Mouse (Mus musculus): Measurements from ENCODE around the gene Olfr457. TPM values are rescaled to one million over a fixed set of nuclear protein-coding genes. Genes with fewer than 3 reads are reported as not detected.

Gene Olfr457
- not detected in 4 replicates for total RNA-seq (2023)

GRCm38 (mm10) chr6:42476235-42476634, at the start of gene Olfr457:
Gene Olfr457, minus strand, starts transcription at chr6:42476335.

GRCm38 (mm10) chr6:42487114-42487513, 11.0 kb upstream of the Olfr457 start, which contains the start of gene Olfr456:
Gene Olfr456, minus strand, starts transcription at chr6:42487214.

GRCm38 (mm10) chr6:42465096-42465495, 11.0 kb downstream of the Olfr457 start, which contains the start of gene Olfr458:
Gene Olfr458, minus strand, starts transcription at chr6:42465196.

GRCm38 (mm10) chr6:42434446-42434845, 41.7 kb downstream of the Olfr457 start, which contains the start of gene Tas2r126:
Gene Tas2r126, plus strand, starts transcription at chr6:42434535.

Other genes with a start within 250 kb of the Olfr457 start
- 2.4 to 7.9 TPM (median 7.5 TPM) in 4 replicates for gene Gstk1, start 230.4 kb downstream of the Olfr457 start, total RNA-seq (2023)
- not detected in 4 replicates for gene Tmem139, start 214.4 kb downstream of the Olfr457 start, total RNA-seq (2023)
- 114 to 127 TPM (median 123 TPM) in 4 replicates for gene Casp2, start 211.3 kb downstream of the Olfr457 start, total RNA-seq (2023)
- 1.8 to 2.6 TPM (median 2.1 TPM) in 4 replicates for gene Clcn1, start 189.7 kb downstream of the Olfr457 start, total RNA-seq (2023)
- gene Fam131b, start 151.7 kb downstream of the Olfr457 start, total RNA-seq (2023) = not detected in 4 replicates
- 66.3 to 88.0 TPM (median 82.7 TPM) in 4 replicates for gene Zyx, start 126.7 kb downstream of the Olfr457 start, total RNA-seq (2023)
- 0.18 to 0.25 TPM in 2 of 4 replicates, not detected in the others for gene Epha1, start 103.1 kb downstream of the Olfr457 start, total RNA-seq (2023)
- 0.69 to 2.1 TPM (median 0.69 TPM) in 3 of 4 replicates, not detected in the other for gene Tas2r143, start 76.1 kb downstream of the Olfr457 start, total RNA-seq (2023)
- 1.3 TPM in 2 of 4 replicates, not detected in the others for gene Tas2r135, start 70.9 kb downstream of the Olfr457 start, total RNA-seq (2023)
- 0.66 to 0.88 TPM in 2 of 4 replicates, not detected in the others for gene Tas2r126, start 41.8 kb downstream of the Olfr457 start, total RNA-seq (2023)
- not detected in 4 replicates for gene Olfr458, start 11.1 kb downstream of the Olfr457 start, total RNA-seq (2023)
- gene Olfr456, start 10.9 kb upstream of the Olfr457 start, total RNA-seq (2023) = not detected in 4 replicates
- not detected in 4 replicates for gene Olfr455, start 71.3 kb upstream of the Olfr457 start, total RNA-seq (2023)
- gene Tcaf3, start 121.4 kb upstream of the Olfr457 start, total RNA-seq (2023) = not detected in 4 replicates
- not detected in 4 replicates for gene Tcaf2, start 168.9 kb upstream of the Olfr457 start, total RNA-seq (2023)
- gene Tcaf1, start 233.8 kb upstream of the Olfr457 start, total RNA-seq (2023) = not detected in 4 replicates

All from B cell, adult 62 days (primary cell).